Comparison of ENCODE assay signal across 10 mouse cellular contexts in the genomic region with DNA sequence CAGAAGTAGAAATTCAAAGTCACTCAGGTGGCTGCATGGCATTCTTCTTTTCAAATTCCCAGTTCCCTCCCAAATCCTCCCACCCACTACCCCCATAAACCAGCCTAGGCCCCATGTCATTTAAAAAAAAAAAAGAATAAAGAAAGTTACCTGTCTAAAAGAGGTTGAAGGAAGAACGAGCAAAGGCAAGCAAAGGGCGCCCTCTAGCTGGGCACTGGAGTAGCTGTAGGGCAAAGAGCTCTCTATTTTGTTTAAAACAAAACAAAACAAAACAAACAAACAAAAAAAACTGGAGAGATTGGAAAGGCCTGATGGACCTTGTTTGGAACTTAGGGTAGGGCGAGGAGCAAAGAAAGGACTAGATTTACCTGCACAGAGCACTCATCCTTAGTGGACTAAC.
DNase-seq lines count a peak whose midpoint lies in the region; ATAC-seq and TF ChIP-seq lines count a peak whose summit lies in the region.
"Had no signal": no experiment of that assay in that cellular context is flagged by ENCODE, and none has a peak within 500 bp of the region (broad histone marks: within the 10 kb centered on the region; RNA-seq: fewer than 3 reads in every experiment).

No protein-coding gene starts in this region.

- H3K4me3 ChIP-seq in kidney, postnatal 0 days (replicated peaks; ENCODE audit: low read depth, low read length): no peak overlapping the region
- H3K4me3 ChIP-seq in kidney, embryonic 14.5 days (ENCODE audit: low read length): no peak overlapping the region
- H3K4me3 ChIP-seq in lung, embryonic 15.5 days: no peak overlapping the region
- H3K4me3 ChIP-seq: hindbrain, embryonic 12.5 days had no signal

- no peaks in the 10 kb centered on the region for H3K36me3 ChIP-seq in kidney, postnatal 0 days (ENCODE audit: insufficient read depth, low read length)
- H3K36me3 ChIP-seq in kidney, embryonic 14.5 days (ENCODE audit: control insufficient read depth, insufficient read depth, low read length): no peaks in the 10 kb centered on the region
- no peaks in the 10 kb centered on the region for H3K36me3 ChIP-seq in lung, embryonic 15.5 days
- H3K36me3 ChIP-seq: hindbrain, embryonic 12.5 days had no signal

- peak; percentile 9 for DNase-seq in adrenal gland, postnatal 25 days
- no peak for DNase-seq in adrenal gland, adult 2 months
- DNase-seq in kidney, postnatal 0 days (ENCODE audit: low spot score): no peak
- peak; percentile 6 for DNase-seq in MEL-GATA-1-ER (ENCODE audit: extremely low read depth, low read depth)
- no peak for DNase-seq in urinary bladder, postnatal 10 days (ENCODE audit: low spot score)
- DNase-seq in gastrocnemius, postnatal 10 days: no peak
- DNase-seq: gastrocnemius, postnatal 14 days had no signal

- no peaks in the 10 kb centered on the region for H3K27me3 ChIP-seq in kidney, postnatal 0 days (ENCODE audit: insufficient read depth, low read length)
- H3K27me3 ChIP-seq in kidney, embryonic 14.5 days (ENCODE audit: control insufficient read depth, insufficient read depth, low read length): no peaks in the 10 kb centered on the region
- H3K27me3 ChIP-seq in lung, embryonic 15.5 days: no peaks in the 10 kb centered on the region
- H3K27me3 ChIP-seq: hindbrain, embryonic 12.5 days had no signal

- H3K9ac ChIP-seq in kidney, postnatal 0 days (ENCODE audit: low read depth, low read length): no peak overlapping the region
- no peak overlapping the region for H3K9ac ChIP-seq in kidney, embryonic 14.5 days (ENCODE audit: low read depth, low read length)
- H3K9ac ChIP-seq in lung, embryonic 15.5 days: no peak overlapping the region
- H3K9ac ChIP-seq: hindbrain, embryonic 12.5 days had no signal

- H3K27ac ChIP-seq in kidney, postnatal 0 days: no peak overlapping the region
- no peak overlapping the region for H3K27ac ChIP-seq in kidney, embryonic 14.5 days (ENCODE audit: low read depth, low read length)
- peak overlapping the region; percentile 74 for H3K27ac ChIP-seq in lung, embryonic 15.5 days
- H3K27ac ChIP-seq: hindbrain, embryonic 12.5 days had no signal

- H3K9me3 ChIP-seq in kidney, postnatal 0 days (replicated peaks; ENCODE audit: low read length): no peaks in the 10 kb centered on the region
- no peaks in the 10 kb centered on the region for H3K9me3 ChIP-seq in kidney, embryonic 14.5 days (ENCODE audit: control insufficient read depth, low read length)
- H3K9me3 ChIP-seq in lung, embryonic 15.5 days: no peaks in the 10 kb centered on the region
- H3K9me3 ChIP-seq: hindbrain, embryonic 12.5 days had no signal

- WGBS in kidney, postnatal 0 days: 53% methylated on average over 3 of the region's 3 CpGs
- 61% methylated on average over 3 of the region's 3 CpGs for WGBS in kidney, embryonic 14.5 days
- 57% methylated on average over 3 of the region's 3 CpGs for WGBS in lung, embryonic 15.5 days

- peak; percentile 63 for TF ChIP-seq CTCF in kidney, postnatal 0 days (IDR thresholded peaks at IDR 0.05; ENCODE audit: low read depth)

- H3K4me2 ChIP-seq in kidney, postnatal 0 days (ENCODE audit: low read length): no peak overlapping the region
- H3K4me2 ChIP-seq in kidney, embryonic 14.5 days (replicated peaks; ENCODE audit: low read depth, low read length): no peak overlapping the region
- H3K4me2 ChIP-seq in lung, embryonic 15.5 days: no peak overlapping the region
- H3K4me2 ChIP-seq: hindbrain, embryonic 12.5 days had no signal

- H3K4me1 ChIP-seq in kidney, postnatal 0 days (replicated peaks; ENCODE audit: insufficient read depth, low read length): no peaks in the 10 kb centered on the region
- no peaks in the 10 kb centered on the region for H3K4me1 ChIP-seq in kidney, embryonic 14.5 days (ENCODE audit: control insufficient read depth, insufficient read depth, low read length)
- 0 out of 2 replicates have a peak, but pooled peaks cover 5% of the 10 kb centered on the region for H3K4me1 ChIP-seq in lung, embryonic 15.5 days
- H3K4me1 ChIP-seq: hindbrain, embryonic 12.5 days had no signal

- no peak for ATAC-seq in kidney, postnatal 0 days (replicated peaks; ENCODE audit: low FRiP score, low read depth)
- no peak for ATAC-seq in kidney, embryonic 14.5 days (ENCODE audit: low FRiP score, low TSS enrichment)
- ATAC-seq in lung, embryonic 15.5 days (ENCODE audit: borderline replicate concordance, extremely low read depth, low FRiP score, low TSS enrichment): no peak

Comparison
In these comparisons a context has a peak if more than half of its experiments do, and no peak if none do; other contexts are left out.
1. DNase-seq: peak in adrenal gland, postnatal 25 days (single experiment) and MEL-GATA-1-ER (single experiment); none in adrenal gland, adult 2 months (single experiment), kidney, postnatal 0 days (single experiment), urinary bladder, postnatal 10 days (single experiment) and gastrocnemius, postnatal 10 days (single experiment).